Mouse (Mus musculus) CD4-positive, CD25-positive, alpha-beta regulatory T cell, adult 4 months (primary cell): ENCODE results near the gene Papln. TPM values are rescaled to one million over a fixed set of nuclear protein-coding genes. Genes with fewer than 3 reads are reported as not detected.

ENCODE experiments used
- ATAC-seq: one replicate; pipeline ENCODE4 v1.8.0; 2017
- polyA plus RNA-seq, 2 experiments: library from polyadenylated mRNA; unstranded; fragments of 100-300 nt; shearing (Covaris generic); gene quantifications; one replicate each; pipeline ENCODE4 v1.2.1; 2017

Papln gene
- polyA plus RNA-seq, 2 experiments from 2014 or later = not detected

DNA sequence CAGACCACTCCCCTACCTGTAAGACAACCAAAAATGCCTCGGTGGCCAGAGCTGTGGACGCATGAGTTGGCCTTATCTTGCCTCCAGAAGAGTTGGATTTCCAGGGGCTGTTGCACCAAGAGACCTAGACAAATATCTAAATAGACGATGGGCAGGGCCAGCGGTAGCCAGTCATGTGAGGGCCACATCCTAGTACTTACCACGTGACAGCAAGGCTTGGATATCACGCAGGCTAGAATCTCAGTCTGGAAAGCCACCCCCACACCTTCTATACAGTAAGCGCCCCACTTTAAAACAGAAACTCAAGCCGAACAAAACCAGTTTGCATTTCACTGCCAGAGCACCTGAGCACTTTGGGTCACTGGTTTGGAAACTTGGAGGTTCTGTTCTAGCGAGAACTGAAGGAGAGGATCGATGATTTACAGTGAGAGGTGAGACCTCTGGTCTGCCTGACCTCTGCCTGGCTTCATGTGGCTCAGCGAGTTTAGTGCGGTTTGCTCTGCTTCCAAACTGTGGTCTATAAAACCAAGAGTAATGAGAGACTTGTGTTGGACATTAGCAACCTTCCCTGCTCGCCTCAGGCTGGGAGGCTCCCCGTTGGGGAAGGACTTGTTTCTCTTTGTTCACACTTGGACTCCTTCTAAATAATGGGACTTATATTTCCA, 4.9 kb downstream of the Papln start:
- ATAC-seq = no peak

DNA sequence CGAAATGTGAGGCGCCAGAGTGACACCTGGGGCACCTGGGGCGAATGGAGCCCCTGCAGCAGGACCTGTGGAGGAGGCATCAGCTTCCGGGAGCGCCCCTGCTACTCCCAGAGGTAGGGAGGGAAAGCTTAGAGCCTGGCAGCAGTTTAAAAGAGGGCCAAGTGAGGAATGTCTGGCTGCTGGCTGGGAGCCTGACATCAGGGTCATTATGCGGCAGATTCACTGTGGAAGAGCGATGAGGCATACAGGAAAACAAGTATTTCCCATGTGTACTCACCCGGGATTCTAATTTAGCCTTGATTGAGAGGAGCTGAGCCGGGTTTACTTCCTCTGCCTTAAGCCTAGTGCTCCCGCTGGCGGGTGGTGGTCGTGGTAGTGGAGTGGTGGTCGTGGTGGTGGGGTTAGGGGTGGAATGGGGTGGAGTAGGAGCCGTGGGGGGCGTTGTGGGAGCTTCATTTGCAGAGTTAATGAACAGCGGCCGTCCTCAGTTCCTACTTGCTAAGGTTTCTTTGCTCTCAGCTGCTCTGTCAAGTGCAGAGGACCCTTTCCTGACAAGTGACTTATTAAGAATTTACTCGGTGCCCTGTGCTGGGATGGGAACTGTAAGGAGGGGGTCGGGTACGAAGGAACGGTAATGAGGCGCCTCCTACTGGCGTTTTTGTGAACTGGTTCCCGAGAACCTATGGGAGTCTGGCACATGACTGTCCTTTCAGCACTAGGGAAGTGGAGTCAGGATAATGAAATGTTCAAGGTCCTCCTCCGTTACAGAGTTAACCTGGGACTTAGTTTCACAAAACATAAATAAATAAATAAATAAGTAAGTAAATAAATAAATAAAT, 7.2 kb downstream of the Papln start:
- ATAC-seq = no peak

DNA sequence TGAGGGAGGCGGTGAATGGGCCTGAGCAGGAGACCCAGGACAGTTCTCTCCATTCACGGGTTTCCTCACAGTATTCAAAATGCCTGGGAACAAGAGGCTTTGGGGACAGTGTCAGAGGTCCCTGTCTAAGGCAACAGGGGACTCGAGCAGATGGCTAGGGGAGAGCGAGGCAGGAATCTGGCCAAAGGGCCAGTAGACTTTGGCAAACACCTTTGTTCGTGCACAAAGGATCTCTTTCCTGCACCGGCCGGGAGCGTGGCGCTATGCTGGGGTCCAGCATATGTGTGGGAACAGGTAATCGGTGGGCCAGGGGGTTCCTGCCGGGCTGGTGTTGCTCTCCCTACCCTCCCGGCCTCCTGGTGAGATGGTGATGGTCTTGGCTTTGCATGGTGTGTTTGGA, 12.2 kb downstream of the Papln start:
- no peak for ATAC-seq

DNA sequence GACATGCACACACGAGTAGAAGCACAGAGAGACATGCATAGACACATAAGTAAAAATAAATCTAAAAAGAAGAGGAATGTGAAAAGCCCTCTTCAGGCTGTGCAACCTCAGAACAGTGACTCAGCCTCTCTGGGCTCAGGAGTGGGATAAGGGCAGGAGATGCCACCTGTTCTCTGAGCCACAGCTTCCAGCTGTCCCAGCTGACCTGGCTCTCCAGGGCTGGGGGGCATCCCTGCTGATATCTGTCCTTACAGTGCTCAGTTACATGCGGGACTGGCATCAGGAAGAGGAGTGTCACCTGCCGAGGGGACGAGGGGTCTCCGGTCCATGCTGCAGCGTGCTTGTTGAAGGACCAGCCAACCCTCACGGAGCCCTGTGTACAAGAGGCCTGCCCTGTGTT, 13.3 kb downstream of the Papln start:
- ATAC-seq = no peak

DNA sequence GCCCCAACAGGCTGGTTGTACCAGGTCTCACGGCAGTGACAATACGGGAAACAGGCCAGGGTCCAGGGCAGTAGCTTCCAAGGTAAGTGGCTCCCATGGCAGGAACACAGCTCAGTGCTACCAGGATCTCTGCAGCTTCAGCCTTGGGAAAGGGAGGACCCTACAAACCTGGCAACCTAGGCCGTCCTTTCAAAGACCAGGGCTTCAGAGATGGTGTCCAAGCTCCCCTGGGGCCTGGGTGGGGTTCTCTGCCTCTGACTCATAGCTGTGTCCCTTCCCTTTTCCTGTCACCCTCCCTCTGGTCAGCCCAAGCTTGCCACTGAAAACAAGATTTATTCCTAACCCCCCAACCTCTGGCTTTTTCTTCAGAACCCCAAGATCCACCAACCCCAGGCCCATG, 16.7 kb downstream of the Papln start:
- ATAC-seq = no peak

DNA sequence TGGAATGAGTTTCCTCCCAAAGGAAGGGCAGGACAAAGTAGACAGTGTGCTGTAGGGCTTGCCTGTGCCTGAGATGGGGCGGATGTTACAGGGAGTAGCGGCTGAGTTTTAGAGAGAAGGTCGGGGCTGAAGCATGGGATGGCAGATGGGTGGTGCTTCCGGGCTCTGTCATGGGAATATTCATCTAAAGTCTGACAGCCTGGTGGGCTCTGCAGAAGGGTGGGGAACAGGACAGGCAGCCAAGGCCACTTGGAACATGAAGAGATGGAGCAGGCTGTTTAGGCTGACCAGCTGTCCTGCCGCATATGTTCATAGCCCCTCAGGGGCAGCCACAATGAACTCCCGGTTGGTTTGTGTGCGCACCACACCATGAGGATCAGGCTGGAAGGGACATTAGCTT, 17.8 kb downstream of the Papln start:
- ATAC-seq = no peak

DNA sequence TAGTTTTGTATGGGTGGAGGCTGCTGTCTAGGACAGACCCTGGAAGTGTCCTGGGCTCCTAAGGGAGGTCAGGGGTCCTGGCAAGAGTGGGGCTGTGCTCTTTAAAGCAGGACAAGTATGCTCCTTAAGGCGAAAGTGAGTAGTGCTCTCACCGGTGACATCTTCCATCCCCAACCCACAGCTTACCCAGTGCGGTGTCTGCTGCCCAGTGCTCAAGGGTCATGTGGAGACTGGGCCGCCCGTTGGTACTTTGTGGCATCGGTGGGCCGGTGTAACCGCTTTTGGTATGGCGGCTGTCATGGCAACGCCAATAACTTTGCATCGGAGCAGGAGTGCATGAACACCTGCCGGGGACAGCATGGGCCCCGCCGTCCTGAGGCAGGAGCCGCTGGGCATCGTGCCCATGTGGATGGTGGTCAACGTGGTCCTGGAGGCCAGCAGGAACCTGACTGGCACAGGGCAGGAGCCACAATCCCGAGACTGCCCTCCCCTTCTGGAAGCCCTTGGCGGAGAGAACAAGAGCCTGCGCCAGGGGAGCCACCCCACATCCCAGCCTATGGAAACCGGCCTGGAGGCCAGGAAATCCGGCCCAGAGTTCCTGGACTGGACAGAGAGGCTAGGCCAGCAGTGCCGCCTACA, 18.3 kb downstream of the Papln start:
- no peak for ATAC-seq

DNA sequence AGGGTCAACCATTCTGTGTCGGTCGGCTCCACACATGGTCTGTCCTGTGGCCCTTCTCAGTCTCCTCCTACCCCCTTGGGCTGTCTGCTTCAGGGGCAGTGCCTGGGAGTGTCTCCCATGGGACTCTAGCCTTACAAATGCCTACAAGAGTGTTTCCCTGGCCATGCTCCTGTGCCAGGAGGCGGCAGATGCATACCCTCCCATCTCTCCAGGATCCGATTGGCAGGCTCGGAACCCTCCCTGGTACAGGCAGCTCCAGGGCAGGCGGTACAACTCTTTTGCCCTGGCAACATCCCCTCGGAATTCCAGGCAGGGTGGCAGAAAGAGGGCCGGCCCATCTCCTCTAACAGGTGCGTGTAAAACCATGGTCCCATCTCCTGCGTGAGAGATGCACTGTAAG, 19.2 kb downstream of the Papln start:
- ATAC-seq = no peak

DNA sequence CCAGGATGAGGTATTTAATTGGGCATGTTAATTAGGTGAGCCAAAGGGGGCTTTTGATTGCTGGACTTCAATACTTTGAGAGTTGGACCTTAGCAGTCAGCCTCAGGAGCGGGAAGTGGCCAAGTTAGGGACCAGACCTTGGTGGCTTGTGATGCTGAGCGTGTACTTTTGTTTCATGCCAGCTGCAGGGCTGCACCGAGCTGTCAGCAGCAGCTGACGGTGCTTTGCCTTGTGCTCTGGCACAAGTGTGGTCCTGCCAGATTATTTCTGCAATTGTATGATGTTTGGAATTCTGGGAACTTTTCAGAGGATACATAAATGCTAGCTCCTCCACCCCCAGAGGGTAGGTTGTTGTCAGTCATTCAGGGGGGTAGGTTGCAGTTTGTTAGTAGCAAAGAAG, 21.9 kb downstream of the Papln start:
- no peak for ATAC-seq

DNA sequence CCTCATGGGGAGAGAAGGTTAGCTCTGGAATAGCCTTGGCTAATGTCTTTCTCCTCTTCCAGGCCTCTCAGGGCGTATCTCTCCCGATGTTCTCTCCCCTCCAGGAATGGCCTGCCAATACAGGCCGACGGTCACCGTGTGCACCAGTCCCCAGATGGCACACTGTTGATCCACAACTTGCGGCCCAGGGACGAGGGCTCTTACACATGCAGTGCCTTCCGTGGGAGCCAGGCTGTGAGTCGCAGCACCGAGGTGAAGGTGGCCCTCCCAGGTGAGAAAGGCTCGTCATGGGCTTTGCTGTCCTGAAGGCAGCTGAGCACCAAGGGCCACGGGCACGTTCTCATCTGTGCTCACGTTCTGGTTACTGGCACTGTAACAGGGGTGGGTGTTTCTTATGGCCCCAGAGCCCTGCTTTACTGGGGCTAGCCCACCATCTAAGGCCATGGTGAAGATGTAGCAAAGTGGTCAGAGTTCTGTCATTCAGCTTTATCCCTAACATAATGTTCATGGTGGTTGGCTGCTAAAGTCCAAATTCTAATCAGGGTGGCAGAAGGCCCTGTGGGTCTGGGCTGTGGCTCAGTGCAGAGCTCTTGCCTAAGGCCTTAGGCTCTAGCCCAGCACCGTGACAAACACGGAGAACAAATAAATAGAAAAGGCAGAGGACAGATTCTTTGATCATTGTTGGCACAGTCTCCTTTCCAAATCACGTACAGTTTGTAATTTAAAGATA, 25.8 kb downstream of the Papln start:
- ATAC-seq = no peak

DNA sequence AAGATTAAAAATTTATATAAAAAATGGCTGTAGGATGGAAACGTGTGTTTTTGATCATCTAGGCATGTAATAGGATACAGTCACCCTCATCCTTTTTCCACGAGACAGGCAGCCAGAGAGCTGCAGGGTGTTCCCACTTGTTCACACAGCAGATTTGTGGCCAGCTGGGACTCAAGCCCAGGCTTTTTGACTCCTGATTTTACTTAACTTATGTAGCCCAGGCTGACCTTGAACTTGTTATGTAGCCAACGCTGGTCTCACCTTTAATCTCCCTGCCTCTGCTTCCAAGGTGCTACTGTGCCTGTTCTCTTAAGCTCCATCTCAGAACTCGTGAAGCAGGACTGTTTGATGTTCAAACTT, 26.3 kb downstream of the Papln start:
- no peak for ATAC-seq

DNA sequence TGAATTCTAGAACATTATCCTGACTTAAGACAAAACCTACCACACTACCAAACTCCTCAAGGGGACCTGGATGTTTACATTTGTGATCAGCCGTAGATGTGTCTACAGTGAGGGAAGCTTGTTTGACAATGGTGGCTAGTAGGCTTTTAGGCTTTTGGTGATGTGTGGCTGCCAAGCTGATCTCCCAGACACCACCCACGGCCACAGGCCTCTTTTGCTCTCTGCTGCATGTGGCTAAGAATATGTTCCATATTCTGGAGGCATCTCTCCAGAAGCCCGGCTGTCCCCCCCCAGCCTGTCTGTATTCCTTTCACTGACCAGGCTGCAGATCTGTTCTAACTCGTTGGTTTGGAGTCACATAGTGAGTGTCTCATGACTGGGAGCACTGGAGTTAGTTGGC, 27.3 kb downstream of the Papln start:
- no peak for ATAC-seq

DNA sequence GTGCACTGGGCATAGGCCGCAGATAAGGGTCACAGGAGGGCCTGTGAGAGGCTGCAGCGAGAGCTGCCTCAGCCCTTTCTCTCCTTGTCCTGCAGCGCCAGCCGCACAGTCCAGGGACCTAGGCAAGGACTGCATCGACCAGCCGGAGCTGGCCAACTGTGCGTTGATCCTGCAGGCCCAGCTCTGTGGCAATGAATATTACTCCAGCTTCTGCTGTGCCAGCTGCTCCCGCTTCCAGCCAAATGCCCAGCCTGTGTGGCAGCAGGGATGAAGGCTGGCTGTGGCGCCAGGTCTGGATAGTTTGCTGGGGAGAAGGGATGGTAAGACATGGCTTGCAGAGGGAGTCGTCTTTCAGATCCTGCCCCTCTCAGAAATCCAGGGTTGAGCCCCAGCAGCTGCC, 28.3 kb downstream of the Papln start:
- ATAC-seq = no peak

DNA sequence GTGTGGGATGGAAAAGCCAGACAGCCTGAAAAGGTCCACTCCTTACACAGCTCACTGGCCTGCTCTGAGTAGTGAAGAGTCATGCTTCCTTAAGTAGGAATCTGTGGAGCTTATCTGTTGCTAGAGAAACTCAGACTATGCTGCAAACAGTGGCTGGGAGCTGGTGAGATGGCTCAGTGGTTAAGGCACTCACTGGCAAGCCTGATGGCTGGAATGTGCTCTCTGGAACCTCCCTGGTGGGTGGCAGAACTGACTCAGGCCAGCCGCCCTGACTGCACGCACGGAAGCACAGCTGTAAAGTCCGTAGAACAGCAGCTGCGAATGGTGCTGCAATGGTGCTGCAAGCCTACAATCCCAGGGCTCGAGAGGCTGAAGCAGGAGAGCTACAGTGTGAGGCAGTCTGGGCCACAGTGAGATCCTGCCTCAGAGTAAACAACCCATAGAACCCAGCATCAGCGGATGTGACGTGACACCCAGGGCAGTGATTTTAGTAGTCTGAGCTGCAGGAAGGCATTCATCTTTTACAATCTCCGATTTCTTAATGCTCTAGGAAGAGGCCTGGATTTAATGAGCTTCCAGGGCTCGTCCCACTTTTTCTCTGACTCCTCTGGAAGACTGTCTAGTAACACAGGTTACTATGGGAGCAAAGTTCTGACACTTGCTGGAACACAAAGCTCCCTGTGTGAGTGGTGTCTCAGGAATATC, 29.4 kb downstream of the Papln start:
- ATAC-seq = no peak

DNA sequence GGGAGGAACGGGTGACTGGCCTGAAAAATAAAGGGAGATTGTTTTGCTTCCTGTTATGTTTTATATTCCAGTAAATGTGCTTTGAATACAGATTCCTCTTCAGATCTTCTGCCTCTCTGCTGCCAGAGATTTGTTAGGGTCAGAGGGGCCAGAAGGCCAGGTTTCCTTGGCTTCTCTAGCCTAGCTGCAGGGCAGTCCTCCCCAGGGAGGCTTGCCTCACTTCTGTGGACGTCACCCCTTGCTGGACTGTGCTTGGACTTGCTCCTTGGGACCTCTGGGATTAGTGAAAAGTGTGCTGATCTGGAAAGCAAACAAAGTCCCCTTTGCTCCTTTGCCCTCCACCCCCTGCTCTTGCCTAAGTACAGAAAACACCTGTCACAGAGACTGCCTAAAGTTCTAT, 31.6 kb downstream of the Papln start:
- ATAC-seq = no peak

DNA sequence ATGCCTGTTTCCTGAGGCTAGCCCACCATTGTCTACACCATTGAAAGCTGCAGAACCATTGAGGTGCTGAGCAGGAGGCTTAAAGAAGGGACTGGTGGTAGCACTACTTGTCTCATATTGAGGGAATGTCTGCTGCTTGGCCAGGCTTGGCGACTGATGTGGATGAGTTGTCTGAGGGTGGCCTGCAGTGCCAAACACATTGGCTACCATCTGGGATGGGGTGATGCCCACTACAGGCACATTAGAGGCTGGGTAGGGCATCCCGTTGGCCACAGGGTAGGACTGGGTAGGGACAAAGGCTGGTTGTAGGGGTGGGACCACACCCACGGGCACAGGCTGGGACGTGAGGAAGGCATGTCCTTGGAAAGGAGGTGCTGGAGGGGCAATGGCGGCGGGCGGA, 32.2 kb downstream of the Papln start:
- ATAC-seq = no peak

DNA sequence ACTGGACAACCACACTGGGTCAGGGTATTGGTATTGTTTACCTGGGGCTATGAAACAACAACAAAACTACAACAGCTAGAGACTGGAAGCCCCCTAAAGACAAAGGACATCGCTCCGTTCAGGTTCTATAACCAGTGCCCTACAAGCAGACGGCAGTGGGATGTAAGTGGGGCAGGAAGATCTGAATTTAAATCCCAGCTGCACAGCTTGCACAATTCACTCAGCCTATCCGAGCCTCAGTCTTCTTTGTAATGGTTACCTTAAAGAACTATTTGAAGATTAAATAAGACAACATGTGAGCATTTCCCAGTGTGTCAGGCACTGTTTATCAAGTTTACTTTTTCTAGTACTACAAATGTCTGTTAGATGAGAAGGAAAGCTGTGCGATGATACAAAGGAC, 34.9 kb downstream of the Papln start:
- ATAC-seq = no peak

DNA sequence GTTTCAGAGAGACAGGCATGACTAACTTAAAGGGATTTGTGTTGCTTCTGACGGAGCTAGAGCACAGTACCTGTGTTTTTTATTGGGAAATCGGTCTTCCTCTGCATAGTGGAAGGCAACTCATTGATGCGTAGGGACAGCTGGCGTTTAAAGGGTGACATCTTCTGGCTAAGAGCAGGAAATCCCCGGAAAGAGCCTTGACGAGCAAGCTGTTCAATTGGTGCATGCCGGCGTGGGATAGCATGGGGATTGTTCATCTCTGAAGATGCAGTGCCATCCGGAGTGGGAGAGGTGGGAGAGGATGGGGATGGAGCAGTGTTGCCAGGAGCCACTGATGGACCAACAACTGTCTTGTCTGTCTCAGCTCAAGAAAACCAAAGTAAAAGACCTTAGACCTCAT, 37.5 kb downstream of the Papln start:
- ATAC-seq = no peak

DNA sequence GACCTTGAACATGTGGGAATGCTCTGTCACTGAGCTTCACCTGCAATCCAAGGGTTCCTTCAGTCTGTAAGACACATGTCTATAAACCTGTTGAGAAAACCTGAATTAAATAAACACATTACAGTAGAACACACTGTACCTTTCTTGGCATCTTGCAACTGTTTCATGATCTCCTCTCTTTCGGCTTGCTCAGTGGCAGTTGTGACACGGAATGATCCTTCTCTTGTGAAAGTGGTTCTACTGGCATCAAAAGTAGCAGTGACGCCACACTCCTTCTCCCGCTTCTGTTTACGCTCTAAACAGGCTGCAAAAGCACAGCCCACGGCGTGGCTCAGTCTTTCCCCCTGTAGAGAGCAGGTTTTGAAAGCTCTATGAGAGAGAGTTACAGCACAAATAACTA, 40.2 kb downstream of the Papln start:
- ATAC-seq = no peak

DNA sequence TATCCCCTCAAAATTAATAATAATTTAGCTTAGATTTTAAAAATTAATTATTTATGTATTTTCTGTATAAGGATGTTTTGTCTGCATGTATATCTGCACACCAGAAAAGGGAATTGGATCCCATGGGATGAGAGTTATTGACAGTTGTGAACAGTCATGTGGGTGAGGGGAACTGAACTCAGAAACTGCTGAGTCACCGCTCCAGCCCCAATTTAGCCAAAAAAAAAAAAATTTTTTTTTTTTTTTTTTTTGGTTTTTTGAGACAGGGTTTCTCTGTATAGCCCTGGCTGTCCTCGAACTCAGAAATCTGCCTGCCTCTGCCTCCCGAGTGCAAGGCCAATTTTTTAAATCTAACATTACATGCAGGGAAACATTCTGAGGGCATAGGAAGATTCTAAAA, 48.5 kb downstream of the Papln start:
- no peak for ATAC-seq

DNA sequence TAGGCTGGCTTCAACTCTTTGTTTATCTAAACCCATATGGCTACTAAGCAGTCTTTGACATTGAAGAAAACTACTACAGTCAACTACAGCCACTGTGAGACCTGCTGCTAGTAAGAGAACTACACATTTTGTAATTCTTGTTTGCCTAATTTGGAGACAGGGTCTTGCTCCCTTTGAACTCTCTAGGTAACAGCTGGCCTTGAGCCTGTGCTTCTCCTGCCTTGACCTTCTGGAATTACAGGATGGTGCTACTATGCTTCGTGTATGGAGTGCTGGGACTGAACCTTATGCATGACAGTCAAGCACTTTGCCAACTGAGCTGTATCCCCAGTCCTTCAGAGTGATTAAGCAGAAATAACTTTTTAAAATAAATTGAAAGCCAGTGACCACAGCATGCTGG, 53.2 kb downstream of the Papln start:
- ATAC-seq = no peak

DNA sequence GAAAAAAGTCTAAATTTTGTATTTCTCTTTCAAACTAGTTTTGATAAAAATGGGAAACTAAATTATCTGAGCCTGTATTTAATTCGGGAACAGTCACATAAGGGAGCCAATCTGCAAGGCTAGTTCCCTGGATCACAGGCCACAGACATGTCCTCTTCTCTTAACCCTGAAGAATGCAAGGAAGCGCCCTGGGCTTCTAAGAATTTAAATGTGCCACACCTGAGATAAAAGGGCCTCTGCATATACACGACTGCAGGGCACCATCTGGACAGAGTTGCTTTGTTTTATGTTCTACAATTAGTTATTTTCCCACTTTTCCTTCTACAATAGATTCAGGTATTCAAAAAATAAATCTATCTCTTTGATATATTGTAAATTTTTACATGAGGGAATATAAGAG, 67.0 kb downstream of the Papln start:
- ATAC-seq = no peak

DNA sequence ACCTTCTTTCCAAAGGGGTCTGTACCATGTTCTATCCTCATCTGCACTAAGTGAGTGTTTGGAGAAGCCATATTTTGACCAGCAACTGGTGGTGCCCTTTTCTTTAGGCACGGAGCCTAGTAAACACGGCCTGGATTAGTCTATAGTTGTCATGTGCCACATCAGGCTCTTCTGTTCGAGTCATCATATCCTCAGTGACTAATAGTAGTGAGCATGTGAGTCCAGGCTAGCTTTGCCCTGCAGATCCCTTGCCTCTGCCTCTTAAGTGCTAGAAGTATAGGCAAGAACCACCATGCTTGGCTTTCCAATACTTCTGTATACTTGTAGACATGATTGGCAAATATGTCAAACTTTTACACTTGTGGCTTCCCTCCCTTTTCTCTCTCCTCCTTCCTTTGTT, 70.5 kb downstream of the Papln start:
- ATAC-seq = no peak
